Mouse (Mus musculus): Measurements from ENCODE around the gene Rbm28.

DNA sequence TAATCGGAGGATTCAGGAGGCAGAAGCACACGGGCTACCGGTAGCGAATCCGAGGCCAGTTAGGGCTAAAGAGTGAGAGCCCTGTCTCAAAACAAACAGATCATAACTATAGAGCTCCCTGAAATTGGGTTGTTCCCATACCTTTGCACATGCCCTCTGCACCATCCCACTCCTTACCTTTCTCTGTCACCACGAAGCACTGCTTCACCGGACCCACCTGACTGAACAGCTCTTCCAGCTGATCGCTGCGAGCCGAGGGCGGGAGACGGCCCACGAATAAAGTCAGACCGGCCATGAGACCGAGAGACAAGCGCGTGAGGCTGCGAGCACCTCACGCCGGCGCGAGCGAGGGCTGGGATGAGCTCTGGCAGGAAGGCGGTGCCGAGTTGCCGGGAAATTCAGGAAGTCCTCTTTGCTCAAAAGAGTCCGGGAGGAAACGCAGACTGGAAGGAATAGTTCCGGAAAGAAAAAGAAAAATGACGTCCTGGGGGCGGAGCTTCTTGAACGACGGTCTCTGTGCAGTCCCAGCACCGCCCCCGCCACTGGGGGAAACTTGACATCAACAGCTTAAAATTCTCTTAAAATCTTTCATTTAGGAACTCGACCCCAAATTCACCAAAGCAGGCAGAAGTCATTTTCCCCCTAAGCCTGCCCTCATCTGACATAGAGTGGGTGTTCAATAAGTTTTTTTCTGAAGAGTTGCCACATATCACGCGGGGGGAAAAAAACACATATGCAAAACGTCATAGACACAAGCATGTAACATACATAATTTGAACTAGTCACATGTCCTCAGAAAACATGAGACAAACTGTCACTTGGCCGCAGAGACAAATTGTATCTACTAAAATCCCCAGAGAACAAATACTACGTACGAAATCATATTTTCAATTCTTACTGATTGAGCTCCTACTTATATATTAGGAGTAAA lies at the start of gene Rbm28:
- TF ChIP-seq CTCF (IDR thresholded peaks at IDR 0.05; ENCODE audit: low read depth) (no peak), EP300 (IDR thresholded peaks at IDR 0.05; ENCODE audit: low read depth) (no peak)

Data from liver, postnatal 0 days (tissue).